Mouse (Mus musculus): ENCODE data around the gene Hexim2.

The Hexim2 gene

DNA sequence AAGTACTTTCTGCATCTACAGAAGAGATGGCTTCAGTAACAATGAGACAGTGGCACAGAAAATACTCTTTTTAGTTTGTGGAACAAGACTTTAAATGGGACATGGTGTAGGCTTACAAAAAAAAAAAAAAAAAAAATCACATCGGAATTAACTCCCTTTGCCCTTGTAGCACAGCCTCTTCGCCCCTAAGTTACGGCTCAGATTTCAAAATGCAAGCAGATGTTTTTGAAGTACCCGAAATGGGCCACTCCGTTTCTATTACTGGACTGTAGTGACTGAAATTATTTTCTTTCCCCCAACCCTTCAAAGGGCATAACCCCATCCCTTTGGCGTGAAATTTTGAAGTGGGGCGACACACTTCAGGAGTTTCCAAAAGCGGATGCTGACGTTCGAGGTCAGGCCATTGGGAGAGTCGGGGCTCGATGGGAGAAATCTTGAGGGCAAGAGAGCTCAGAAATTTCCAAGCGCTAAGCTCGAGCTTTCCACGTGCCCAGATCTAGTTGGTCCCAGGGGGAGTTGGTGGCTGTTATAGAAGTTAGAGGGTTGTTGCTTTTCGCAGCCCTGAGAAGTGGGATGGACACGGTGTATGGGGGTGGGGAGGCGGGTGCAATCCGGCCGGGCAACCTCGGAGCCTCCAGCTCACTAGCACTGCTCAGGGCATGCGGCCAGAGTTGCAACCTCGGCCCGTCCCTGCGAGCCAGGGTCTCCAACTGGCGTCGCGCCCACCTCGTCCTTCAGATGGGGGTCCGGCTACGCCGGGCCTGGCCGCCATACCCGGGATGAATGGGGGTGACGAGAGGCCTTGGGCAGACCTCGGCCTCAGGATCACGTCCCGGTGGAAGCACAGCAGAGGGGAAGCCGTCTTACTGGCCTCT lies at the start of gene Hexim2:
Gene Hexim2 (plus strand): TSS at position 729 of the 875 bp plus-strand sequence.
- peak; percentile 45 to 81 for DNase-seq (ENCODE audit: low spot score in 2 of 2)

DNA sequence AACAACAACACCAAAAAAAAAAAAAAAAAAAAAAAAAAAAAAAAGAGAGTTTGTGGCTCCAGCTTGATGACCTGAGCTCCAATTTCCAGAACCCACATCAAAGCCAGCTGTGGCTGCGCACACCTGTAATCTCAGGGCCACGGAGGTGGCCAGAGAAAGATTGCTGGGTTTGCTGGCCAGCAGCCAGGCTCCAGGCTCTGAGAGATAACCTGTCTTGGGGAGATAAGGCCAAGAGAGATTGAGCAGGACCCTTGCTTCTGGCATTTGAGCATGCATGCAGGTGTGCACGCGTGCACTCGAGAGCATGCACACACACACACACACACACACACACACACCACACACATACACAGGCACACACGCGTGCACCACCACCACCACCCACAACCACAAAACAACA lies 38.9 kb upstream of the Hexim2 start:
- DNase-seq (ENCODE audit: low spot score in 2 of 2), result no peak

DNA sequence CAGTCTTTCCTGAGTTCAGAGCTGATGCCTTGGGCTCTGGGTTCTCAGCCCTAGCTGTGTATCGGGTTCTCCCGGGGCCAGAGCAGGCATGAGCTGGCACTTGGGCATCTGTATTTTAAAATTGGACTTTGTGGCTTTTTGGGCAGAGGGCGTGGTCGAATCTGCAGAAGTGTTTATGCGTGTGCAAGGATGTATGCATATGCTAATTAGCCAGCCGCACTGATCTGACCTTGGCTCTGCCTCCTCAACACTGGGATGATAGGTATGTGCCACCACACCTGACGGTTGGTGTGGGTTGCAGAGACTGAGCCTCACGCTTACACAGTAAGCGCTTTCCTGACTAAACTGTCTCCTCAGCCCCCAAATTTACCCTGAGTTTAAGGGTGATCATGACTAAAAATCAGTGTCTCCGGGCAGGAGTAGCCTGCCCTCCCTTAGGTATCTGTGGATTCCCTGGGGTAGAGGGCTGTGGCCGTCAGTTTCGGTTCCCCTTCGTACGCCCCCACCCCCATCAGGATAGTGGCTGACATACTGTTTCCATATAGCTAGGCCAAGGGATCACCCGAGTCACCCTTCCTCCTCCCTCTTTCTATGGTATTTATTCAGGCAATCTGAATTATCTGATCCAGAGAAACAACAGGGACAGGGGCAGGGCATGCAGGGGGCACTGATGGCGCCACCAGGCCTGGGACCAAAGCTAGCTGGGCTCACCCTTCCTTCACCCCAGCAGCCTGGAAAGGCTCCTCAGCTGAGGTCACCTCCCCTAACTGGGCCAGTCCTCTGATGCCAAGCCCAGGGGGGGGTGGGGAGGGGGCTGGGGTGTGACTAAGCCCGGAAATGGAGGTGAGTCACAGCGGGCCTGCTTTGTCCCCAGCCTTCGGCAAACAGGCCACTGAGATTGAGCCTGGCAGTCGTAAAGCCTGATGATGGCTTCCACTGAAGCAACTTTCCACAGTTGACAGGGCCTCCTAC lies 38.1 kb upstream of the Hexim2 start:
- DNase-seq (ENCODE audit: low spot score in 2 of 2), result no peak

DNA sequence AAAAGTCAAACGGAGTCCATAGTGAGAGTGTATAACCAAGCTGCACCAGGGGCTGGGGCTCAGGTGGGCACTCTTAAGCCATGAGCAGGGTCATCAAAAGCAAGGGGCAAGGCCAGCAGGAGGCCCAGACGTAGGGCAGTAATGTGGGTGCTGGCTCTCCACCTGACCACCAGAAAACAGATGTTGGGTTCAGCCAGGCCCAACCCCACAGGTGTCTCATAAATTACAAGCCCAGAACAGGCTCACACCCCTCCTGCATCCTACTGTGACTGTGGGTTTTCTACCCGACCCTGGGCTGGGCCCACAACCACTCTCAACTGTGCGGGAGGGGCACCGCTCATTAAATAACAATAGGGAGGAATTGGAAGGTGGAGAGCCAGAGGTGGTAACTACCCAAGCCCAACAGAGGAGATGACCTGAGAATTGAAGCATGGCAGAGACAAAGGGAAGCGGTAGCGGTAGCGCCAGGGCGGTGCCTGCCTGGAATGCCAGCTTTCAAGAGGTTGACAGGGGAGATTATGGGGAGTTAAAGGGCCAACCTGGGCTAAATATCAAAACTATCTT lies 37.0 kb upstream of the Hexim2 start:
- DNase-seq (ENCODE audit: low spot score in 2 of 2), result no peak

DNA sequence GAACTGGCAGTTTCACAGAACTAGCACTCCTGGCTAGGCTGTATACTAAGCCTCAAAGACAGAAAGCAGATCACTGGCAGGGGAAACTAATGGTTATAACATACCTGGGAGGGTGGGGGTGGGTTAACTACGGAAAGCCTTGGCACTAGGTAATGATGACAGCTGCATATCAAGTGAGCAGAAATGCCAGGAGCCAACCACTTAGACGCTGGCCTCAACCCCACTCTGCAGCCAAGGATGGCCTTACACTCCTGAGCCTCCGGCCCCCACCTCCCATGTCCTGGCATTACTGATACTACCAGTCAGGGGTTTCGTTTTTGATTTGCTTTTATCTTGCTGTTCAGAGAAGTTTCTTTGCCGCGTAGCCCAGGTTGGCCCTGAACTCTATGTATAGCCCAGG lies 36.4 kb upstream of the Hexim2 start:
- DNase-seq (ENCODE audit: low spot score in 2 of 2), result no peak

DNA sequence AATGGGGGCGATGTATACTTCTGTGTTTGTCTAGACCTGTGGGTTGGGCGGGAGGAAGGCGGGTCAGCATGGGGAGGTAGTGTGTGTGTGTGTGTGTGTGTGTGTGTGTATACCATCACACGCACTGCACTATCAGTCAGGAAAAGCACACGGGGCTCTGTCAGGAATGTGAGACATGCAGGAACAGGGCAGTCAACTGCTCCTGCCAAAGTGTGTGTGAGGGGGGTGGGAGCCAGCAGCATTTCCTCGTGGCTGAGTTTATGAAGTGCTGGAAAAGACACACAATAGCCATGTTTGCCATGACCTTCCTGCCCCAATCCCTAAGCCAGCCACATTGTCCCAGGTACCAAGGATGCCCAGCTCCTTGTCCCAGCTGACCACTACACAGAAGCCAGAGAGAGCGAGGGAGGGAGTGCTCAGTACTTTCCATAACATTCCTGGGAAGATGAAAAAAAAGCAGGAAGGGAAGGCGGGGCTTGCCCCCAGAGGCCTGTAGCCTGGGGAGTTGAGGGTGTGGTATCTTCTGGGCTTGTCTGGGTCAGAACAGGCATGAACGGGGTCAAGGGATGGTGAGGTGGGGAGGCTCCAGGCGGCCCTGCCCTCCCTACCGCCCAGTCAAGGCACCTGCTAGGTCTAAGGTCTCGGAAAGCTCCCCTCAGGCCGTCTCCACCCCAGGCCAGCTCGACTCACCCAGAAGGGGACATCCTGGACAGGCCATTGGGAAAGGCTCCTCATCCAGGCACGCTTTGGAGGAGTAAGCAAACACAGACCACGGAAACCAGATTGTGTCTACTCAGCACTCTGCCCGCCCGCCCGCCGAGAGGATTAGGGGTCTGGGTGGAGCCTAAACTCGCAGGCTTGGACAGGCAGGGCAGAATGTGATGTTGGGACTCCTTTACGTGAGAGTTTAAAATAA lies 35.0 kb upstream of the Hexim2 start:
- no peak for DNase-seq (ENCODE audit: low spot score in 2 of 2)

DNA sequence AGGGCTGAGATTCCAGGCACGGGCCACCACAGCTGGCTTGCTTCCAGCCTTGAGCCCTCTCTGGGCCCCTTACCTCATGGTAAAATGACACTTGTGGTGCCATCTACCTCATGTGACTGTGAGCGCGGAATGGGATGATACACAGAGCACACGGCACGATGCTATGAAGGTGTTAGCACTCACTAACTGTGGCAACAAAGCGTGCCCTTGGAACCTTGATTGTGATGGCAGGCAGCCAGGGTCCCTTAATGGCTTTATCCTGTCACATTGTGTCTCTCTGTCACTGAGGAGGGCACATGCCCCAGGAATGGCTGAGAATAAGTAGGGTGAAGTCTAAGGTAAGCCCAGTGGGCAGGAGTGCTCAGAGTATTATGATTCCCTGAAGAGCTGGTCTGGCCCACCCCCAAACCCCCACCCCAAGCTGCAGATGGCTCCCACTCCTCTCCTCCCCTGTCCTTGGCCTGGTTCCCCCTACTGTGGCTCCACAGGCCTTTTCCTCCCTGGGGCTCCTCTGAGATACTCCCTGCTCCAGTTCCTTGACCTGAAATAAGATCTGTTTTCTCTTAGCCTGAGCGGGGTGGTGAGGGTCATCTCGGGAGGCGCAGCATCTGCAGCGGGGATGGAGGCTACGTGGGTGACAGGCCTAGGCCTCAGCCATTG lies 33.6 kb upstream of the Hexim2 start:
- DNase-seq (ENCODE audit: low spot score in 2 of 2), result no peak

DNA sequence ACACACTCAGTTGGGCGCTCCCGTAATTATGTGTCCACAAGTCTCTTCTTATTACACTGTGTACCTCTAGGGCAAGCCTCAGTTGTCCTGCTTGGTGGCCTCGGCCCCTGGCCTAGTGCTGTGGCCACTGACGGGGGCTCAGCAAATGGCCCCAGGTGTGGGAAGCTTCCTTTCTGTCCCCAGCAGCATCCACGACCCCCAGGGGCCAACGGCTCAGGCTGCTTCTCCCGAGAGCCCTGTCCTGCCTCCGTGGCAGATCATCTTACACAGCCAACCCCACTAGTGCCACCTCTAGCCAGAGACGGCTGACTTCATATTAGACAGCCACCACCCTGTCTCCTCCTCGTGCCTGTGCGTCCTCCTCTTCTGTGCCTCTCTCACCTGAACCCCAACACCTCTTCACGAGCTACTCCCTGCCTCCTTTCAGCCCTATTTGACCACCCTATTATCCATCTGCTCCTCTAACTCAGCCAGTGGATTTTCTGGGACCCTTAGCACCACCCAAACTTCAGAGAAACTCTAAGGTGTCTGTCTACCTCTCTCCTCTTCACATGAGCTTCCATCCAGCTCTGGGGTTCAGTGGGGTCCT lies 32.8 kb upstream of the Hexim2 start:
- DNase-seq (ENCODE audit: low spot score in 2 of 2), result no peak

DNA sequence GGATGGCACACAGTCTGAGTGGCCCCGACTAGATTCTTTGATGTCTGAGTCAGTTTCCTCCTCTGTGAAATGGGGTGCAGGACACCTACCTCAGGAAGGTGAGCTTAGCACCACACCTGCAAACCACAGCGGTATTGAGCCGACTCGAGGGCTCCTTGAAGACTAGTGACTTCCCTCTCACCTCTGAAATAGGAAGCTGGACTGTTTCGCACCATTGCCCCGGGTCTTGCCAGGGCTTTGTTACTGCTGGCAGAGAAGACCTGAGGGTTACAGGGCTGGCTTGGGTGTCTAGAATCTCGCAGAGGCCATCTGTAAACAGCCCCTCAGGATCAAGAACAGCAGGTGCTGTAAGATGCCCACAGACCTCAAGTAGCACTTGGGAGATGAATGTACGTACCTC lies 31.9 kb upstream of the Hexim2 start:
- no peak for DNase-seq (ENCODE audit: low spot score in 2 of 2)

DNA sequence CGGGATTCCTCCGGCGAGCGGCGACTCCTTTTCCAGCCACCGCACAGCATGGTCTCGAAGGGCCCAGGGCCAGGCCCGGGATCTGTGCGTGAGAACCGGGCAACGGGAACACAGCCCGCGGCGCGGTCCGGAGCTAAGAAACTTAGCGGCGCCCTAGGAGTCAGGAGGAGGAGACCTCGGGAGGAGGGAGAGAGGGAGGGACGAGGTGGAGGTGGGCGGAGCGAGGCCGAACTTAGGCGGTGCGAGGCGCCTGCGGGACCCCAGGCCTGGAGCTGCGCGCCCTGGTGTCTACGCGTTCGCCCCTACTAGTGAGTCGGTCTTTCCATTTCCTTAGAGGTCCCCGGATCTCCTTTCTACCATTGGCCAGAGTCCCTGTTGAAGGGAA lies 30.8 kb upstream of the Hexim2 start, which contains the start of the genes Plcd3 and Acbd4:
Gene Plcd3 (minus strand): TSS at position 178 of the 385 bp plus-strand sequence.
Gene Acbd4 (plus strand): TSS at position 202 of the 385 bp plus-strand sequence.
- DNase-seq (ENCODE audit: low spot score in 2 of 2), result peak in 1 of 2 experiments; percentile 56

DNA sequence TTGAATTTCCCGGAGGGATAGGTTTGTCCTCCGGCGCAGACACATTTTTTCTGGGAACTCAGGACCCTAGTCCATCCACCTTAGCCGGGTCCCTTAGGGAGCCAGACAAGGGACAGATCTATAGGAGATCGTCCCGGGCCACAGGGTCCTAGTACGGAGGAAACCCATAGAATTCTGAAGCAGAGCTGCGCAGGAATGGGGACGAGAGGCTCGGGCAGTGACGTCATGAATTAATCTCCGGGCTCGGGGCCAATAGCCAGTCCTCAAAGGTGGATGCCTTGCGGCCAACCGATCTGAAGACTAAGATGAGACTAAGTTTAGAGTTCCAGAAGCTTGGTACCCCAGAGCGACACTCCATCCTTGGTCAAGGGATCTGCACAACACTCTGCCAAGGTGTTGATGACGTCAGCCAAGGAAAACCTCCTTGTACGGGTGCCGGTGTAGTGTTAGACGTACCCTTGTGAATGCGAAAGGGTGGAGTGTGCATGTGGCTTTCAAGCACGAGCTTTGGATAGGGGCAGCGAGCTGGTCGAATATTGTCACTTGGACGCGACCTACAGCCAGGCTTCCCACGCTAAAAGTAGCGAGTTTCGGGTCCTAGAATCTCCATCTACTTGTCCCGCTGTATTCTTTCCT lies 30.2 kb upstream of the Hexim2 start:
- peak in 1 of 2 experiments; percentile 57 for DNase-seq (ENCODE audit: low spot score in 2 of 2)

DNA sequence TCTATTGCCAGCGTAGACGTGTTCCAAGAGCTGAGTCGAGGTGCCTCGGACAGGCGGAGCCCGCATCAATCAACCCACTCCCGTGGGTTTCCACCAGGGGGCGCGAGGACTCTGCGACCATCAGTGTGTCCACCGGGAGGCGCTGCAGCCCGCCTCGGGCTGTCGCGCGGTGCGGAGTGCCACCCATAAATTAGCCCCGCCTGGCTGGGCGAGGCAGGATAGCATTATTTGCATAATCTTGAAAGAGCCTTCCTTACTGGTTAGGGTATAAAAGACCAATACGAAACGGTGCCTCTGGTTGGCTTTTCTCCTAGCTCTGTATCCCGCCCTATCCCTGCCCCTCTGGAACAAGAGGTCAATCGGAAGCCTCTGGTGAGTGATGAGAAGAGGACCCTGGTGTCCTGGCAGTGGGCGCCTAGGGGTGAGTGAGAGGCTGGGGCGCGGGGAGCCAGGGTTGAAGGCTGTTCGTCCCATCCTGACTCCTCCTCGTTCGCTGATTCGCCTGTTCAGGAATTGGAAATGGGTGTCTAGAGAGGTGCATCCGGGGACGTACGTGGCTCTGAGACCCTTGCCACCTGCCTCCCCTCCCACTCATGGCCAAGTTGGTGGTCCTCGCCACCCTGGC lies 29.4 kb upstream of the Hexim2 start:
- peak; percentile 98 to 99 for DNase-seq (ENCODE audit: low spot score in 2 of 2)

DNA sequence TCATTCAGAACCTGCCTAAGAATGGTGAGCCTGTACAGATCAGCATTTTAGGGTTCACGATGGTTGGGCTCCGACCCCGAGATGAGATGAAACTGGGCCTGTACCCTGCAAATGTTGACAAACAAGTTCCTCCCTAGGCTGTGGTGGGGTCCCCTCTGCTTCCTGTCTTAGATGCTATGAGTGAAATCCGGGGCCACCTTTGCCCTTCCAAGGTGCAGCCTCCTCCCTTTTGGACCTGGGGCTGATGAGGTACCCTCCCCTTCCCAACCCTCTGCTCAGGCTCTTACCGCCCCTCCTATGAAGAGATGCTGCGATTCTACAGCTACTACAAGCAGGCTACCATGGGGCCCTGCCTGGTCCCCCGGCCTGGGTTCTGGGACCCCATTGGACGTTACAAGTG lies 28.6 kb upstream of the Hexim2 start:
- DNase-seq (ENCODE audit: low spot score in 2 of 2), result no peak

DNA sequence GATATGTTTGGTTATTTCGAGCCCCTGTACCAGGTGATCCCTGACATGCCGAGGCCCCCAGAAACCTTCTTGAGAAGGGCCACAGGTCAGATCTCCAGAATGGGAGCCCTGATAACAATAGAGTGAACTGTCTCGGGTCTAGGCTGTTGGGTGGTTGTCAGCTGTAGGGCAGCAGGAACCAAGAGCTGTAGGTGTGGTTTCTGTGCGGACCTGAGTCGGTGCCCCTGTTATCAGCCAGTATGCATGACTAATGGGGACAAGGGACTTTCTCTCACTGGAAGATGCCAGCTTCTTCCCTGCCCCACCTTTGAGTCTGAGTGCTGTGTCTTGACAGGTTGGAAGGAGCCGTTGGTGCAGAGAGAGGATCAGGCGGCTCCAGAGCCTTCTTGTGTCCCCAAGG lies 27.8 kb upstream of the Hexim2 start:
- DNase-seq (ENCODE audit: low spot score in 2 of 2), result no peak

DNA sequence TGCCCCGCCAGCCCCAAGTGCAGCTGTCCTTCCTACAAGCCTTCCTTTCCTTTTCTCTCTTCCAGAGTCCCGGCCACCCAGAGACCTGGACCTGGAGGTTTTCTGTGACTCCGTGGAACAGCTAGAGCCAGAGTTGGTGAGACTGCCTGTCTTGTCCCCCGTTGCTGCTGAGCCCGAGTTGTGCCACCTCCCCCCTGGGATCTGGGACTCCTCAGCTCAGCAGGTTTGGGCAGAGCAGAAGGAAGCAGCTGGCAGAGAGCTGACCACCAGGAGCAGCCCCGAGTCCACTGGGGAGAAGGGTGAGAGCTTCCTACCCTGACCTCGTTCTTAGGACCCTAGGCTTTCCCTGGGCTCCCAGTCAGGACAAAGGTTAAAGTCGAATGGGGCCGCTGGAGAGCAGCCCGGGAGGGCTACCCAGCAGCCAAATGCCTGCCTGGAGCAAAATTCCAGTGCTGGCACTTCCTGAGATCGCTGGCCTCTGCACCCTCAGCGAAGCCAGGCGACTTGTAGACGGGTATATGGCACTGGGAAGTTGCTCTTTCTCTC lies 27.0 kb upstream of the Hexim2 start:
- no peak for DNase-seq (ENCODE audit: low spot score in 2 of 2)

DNA sequence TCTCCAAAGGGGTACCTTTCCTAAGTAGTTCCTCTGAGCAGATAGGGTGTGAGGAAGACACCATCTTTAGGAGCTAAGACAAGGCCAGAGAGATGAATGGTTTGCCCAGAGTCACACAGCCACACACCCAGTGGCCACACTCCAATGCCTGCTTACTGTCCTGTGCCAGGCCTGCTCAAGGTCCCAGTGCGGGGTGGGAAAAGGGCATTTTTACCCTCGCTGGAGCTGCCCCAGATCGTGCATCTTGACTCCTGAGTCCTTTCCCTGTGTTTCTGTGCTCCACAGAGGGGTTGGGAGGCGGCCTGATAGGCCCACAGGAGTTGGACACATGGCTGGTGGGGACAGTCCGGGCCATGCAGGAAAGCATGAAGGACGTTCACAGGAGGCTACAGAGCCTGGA lies 26.4 kb upstream of the Hexim2 start:
- no peak for DNase-seq (ENCODE audit: low spot score in 2 of 2)

DNA sequence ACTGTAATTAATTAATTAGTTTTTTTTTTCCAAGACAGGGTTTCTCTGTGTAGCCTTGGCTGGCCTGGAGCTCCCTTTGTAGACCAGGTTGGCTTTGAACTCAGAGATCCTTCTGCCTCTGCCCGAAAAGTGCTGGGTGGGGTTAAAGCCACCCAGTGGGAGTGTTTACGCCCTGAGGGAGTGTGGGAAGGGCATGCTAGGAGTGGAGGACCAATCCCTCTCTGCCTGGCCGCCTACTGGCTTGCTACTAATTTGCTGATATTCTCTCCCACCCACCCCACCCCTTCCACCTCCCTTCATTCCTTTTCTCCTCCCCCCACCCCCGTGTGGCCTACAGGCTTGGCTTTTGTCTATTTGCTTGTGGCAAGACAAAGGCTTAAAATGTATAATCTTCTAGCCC lies 25.8 kb upstream of the Hexim2 start:
- DNase-seq (ENCODE audit: low spot score in 2 of 2), result no peak

DNA sequence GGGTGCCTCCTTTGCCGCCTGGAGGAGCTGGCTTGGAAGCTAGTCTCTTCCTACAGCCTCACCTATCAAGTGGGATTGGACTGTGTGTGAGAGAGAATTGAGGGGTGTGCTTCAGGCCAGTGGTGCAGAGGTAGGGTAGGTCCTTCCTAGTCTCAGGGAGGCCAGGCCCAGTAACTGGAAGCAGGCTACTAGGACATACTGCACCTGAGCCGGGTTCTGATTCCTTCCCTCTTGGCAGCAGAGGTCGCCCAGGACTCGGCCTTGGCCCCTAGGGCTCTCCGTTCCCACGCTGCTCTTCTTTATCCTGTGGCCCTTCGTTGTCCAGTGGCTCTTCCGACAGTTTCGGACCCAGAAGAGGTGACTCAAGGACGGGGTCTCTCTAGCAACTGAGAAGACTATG lies 20.9 kb upstream of the Hexim2 start:
- DNase-seq (ENCODE audit: low spot score in 2 of 2), result no peak

All from cerebellum, postnatal 4 days (tissue).